Mouse (Mus musculus) bone marrow macrophage, adult 2 months (primary cell): ENCODE results near the gene Ngly1.

ENCODE experiments used
- CTCF ChIP-seq: IDR thresholded peaks from 2 replicates; pipeline ENCODE4 v1.5.1; 2012; ENCODE audit warnings: low read depth, mild to moderate bottlenecking, low read length, moderate library complexity
- POLR2A ChIP-seq: IDR thresholded peaks from 2 replicates; pipeline ENCODE4 v1.6.1; 2012; ENCODE audit warnings: mild to moderate bottlenecking, low read depth, low read length, borderline replicate concordance

DNA sequence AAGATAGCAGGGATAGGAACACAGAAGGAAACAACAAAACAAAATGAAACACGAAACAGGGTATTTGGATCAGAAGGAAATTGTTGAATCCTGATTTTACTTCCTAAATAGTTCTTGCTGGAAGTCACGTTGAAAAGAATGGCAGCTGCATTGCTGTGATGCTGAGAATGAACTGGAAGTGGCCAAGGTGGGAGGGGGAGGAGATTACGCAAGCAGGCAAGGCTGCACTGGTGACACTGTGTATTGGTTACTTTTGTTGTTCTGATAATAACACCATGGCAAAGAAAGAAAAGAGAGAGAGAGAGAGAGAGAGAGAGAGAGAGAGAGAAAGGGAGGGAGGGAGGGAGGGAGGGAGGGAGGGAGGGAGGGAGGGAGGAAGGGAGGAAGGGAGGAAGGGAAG is 12.6 kb upstream of the Ngly1 start:
- TF ChIP-seq CTCF (no peak), POLR2A (no peak)
